Mouse (Mus musculus): ENCODE results near the gene Prkaa1.
A peak's percentile ranks its signal among the peaks of the same experiment; 100 is the strongest.

Prkaa1 gene

GRCm38 (mm10) chr15:5143361-5144020 lies at the start of gene Prkaa1:
Prkaa1 (plus strand) TSS chr15:5143861.
- DNase-seq (ENCODE audit: low spot score) = peak; percentile 57

- no peak for DNase-seq (ENCODE audit: low spot score)
These were observed 47.9 kb upstream of the Prkaa1 start for GRCm38 (mm10) chr15:5095534-5096301.

GRCm38 (mm10) chr15:5097376-5097775 lies 46.3 kb upstream of the Prkaa1 start:
- DNase-seq (ENCODE audit: low spot score) = no peak

GRCm38 (mm10) chr15:5102312-5102711 lies 41.3 kb upstream of the Prkaa1 start:
- DNase-seq (ENCODE audit: low spot score) = no peak

GRCm38 (mm10) chr15:5105891-5106290 lies 37.8 kb upstream of the Prkaa1 start:
- no peak for DNase-seq (ENCODE audit: low spot score)

- no peak for DNase-seq (ENCODE audit: low spot score)
These were observed 37.4 kb upstream of the Prkaa1 start for GRCm38 (mm10) chr15:5106293-5106692.

GRCm38 (mm10) chr15:5107686-5108654 lies 35.7 kb upstream of the Prkaa1 start, which contains the start of gene Card6:
Card6 (minus strand) TSS chr15:5108539.
- DNase-seq (ENCODE audit: low spot score) = no peak

GRCm38 (mm10) chr15:5108655-5109040 lies 35.0 kb upstream of the Prkaa1 start:
- DNase-seq (ENCODE audit: low spot score) = no peak

GRCm38 (mm10) chr15:5112651-5113050 lies 31.0 kb upstream of the Prkaa1 start:
- no peak for DNase-seq (ENCODE audit: low spot score)

- no peak for DNase-seq (ENCODE audit: low spot score)
These were observed 28.5 kb upstream of the Prkaa1 start for GRCm38 (mm10) chr15:5115173-5115572.

- DNase-seq (ENCODE audit: low spot score) = peak; percentile 97
These were observed 27.2 kb upstream of the Prkaa1 start, which contains the start of gene Rpl37 for GRCm38 (mm10) chr15:5116270-5117030. Rpl37 (plus strand) TSS chr15:5116645.

- no peak for DNase-seq (ENCODE audit: low spot score)
These were observed 26.5 kb upstream of the Prkaa1 start for GRCm38 (mm10) chr15:5117031-5117601.

GRCm38 (mm10) chr15:5118626-5119025 lies 25.0 kb upstream of the Prkaa1 start:
- DNase-seq (ENCODE audit: low spot score) = no peak

- DNase-seq (ENCODE audit: low spot score) = no peak
These were observed 24.5 kb upstream of the Prkaa1 start for GRCm38 (mm10) chr15:5119192-5119591.

- DNase-seq (ENCODE audit: low spot score) = no peak
These were observed 24.0 kb upstream of the Prkaa1 start for GRCm38 (mm10) chr15:5119707-5120106.

- no peak for DNase-seq (ENCODE audit: low spot score)
These were observed 21.9 kb upstream of the Prkaa1 start for GRCm38 (mm10) chr15:5121535-5122313.

- no peak for DNase-seq (ENCODE audit: low spot score)
These were observed 17.2 kb upstream of the Prkaa1 start for GRCm38 (mm10) chr15:5126456-5126855.

- no peak for DNase-seq (ENCODE audit: low spot score)
These were observed 16.2 kb upstream of the Prkaa1 start for GRCm38 (mm10) chr15:5127487-5127886.

GRCm38 (mm10) chr15:5128176-5128940 lies 15.3 kb upstream of the Prkaa1 start:
- no peak for DNase-seq (ENCODE audit: low spot score)
